Mouse (Mus musculus) mesoderm, embryonic 11.5 days (tissue): ENCODE measurements around the gene Qpctl.
"Not testable (repeated sequence)": the region's sequence is repeated elsewhere in the genome, so short reads cannot be mapped to it uniquely, and the experiment has no call there.

Experiments
- DNase-seq: peaks from one replicate; pipeline ENCODE4 v3.0.0-alpha.2; 2012; ENCODE audit warnings: low read depth, low spot score

Qpctl gene

DNA sequence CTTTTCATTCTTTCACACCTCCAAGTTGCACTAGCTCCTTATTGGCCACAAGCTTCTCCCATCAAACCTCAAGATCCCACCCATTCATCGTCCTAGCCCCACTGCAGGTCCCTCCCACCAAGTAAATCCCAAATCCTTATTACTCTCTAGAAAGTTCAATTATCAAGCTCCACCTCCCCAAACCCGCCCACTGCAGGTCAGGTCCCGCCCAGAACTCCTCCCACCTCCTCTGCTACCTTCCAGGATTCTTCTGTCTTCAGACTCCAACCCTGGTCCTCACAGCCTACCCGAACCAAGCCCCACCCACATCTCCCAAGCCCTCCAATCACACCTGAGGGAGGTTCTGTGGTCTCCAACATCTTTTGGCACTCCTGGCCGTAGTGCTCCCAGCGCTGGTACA, 15.1 kb upstream of the Qpctl start:
- DNase-seq: no peak

DNA sequence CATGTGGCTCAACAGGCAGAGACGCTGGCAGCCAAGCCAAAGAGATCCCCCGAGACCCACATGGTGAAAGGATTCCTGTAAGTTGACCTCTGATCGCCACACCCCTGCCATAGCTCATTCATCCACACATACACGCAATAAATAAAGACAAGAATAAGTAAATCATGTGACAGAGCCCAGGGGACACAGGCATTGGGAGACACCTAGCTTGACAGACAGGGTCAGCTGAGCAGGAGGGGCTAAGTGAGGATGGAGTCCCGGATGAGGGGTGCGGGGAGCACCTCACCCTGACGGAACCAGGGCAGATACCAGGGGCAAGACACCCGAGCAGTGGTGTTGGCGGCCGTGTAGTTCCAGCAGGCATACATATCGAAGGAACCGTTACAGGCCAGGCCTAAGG, 14.7 kb upstream of the Qpctl start:
- no peak for DNase-seq

DNA sequence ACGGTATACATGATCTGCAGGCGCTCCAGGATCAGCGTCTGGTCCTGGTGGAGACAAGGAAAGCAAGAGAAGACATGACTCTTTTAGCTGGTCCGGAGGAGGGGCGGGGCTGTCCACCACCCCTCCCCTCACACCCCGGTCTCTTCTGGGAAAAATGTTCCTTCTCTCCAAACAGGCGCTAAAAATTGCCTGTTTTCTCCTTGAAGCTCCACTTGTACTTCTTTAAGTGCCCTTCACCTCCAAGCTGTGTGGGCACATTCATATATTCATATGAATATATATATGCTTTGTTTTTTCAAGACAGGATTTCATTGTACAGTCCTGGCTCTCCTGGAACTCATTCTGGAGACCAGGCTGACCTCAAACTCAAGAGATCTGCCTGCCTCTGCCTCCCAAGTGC, 13.8 kb upstream of the Qpctl start:
- DNase-seq: no peak

DNA sequence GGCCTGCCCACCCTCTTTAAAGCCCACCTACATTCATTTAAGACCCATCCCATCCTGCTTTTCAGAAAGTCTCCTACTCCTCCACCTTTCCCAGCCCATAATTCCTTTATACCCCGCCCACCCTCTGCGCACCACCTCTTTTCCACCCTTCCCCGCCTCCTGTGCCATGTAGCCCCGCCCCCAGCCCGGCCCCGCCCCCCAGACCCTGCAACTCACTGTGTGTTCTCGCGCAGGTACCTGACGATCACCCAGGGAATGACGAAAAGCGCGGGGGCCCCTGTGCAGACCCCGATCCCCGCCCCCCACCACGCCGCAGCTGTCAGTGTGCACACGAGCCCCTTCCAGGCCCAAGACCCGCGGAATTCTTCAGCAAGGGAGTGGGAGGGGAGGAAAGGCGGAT, 11.0 kb upstream of the Qpctl start:
- DNase-seq: no peak

DNA sequence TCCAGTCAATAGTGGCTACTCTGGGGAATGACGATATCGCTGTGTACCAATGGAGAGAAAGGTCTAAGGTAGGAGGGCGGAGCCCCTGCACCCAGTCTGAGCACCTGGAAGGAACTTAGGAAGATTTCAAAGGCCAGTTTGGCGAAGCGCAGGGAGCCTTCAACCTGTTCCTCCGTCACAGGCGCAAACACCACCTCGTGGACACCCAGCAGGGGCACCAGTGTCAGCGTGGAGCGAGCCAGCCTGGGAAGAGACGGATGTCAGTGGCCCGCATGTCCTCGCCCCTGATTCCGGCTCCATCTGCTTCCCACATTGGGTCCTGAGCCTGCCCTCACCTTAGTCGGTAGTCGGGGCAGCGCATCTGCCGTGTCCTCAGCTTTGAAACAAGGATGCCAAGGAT, 10.3 kb upstream of the Qpctl start:
- no peak for DNase-seq

DNA sequence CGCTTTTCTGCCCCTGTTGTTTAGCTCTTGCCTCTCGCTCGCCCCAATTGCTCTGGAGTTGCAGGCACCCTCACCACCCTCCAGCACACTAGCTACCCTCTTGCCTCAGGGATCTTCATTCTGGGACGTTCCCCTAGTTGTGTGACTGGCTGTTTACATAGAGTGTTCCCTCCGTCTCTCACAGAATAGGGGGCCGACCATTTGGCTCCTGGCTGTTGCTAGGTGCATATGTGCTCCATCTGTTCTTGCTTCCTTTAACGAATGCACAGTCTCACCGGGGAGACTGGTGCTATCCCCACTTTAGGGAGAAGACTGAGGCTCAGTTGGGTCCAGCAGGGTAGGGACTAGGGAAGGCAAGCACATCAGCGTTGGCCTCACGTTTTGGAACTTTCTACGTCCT, 9.5 kb upstream of the Qpctl start:
- DNase-seq: no peak

DNA sequence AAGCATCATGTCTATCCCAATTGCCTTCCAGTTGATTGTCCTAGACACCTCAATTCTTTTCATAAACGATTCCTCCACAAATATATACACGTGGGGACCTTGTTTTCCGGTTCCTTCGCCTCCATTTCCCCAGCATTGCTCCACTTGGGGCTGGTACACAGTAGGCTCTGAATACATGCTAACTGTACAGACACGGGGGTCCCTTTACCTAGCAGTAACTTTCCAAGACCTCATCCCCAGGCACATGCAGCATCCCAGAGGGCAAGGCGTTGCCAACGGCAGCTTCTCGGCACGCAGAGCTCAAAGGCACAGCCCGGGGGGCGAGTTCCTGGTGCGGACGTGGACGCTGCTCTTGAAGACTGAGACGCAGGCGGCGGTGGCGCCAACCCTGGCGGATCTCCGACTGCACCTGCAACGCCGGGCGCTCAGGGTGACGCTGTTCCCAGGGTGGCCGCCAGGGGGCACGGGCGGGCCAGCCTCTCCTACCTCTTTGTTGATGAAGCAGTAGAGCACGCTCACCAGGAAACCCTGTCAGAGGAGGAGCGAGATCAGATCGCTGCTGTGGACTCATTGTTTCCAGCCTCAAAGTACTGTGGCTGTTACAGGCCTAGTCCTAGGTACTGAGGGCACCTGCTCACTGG, 8.2 kb upstream of the Qpctl start:
- DNase-seq: peak; percentile 86

DNA sequence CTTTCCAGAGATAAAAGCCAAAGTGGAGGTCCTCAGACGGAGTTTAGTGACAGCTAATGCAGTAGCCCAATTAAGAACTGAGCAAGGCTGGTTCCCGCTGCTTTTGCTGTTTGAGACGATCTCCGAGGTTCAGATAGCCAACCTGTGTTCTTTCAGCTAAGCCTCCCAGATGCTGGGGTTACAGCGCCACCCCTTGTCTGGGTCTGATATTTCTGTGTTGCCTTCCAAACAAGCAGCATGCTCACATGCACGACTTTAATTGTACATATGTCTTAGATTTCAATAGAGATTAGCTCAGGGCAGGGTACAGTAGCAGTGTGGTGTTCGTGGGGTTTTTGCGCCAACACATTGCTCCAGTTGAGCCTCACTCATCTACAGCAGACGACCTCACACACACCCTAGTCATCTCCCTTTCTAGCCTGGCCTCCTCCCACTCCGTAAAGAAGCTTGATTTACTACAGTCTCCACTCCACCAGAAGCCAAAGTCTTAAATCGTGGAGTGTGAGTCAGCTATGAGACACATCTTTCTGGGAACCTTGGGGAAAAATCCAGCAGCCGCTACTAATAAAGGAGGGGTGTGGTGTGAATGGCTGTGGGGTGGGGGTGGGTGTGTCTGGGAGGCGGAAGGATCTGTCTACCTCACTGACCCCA, 6.9 kb upstream of the Qpctl start:
- no peak for DNase-seq

DNA sequence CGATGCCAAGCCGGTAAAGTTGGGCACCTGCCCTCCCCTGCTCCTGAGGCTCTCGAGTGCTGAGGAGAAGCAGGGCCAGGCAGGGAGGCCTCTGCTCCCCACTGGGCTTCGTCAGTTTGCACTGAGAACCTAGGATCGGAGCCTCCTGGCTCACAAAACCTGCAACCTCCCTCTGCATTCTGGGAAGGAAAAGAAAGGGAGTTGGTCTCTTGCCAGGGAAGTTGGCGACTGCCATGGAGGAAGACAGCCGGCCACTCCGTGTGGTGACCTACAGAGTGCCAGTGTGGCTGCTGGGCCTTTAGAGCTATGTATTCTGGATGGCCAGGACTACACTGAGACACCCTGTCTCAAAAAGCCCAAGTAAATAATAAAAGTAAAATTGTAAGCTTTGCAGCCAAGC, 5.7 kb upstream of the Qpctl start:
- DNase-seq: no peak

DNA sequence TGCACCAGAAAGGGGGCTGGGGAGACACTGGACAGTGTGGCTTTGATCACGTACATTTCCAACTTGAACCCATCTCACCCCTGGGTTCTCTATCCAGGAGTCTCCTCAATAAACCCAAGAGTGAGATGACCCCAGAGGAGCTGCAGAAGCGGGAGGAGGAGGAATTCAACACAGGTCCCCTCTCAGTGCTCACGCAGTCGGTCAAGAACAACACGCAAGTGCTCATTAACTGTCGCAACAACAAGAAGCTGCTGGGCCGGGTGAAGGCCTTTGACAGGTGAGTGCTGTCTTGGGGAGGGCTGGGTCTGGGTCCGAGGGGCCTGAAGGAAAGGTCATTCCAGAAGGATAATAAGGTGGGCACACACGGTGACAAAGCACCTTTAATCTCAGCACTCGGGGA, 2.0 kb upstream of the Qpctl start:
- DNase-seq: not testable (repeated sequence)

DNA sequence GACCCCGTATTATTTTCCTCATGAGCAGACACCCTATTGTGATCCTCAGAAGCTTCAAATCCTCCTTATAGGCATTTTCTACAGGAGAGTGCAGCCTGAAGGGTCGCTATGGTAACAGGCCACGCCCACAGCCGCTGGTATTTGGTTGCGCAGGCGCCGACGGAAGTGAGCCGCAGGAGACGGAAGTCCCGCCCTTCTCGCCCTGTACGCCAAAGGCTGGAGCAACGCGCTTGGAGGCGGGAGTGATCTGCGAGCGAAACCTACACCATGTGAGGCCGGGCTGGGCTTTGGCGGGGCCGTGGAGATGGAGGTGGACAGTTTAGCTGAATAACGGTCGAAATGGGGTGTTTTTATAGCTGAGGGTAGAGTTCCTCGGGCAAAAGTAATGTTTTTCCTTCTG, 535 bp upstream of the Qpctl start, which contains the start of gene Snrpd2:
Snrpd2 (plus strand) TSS at position 97 of the 400 bp plus-strand sequence.
- DNase-seq: peak; percentile 97

DNA sequence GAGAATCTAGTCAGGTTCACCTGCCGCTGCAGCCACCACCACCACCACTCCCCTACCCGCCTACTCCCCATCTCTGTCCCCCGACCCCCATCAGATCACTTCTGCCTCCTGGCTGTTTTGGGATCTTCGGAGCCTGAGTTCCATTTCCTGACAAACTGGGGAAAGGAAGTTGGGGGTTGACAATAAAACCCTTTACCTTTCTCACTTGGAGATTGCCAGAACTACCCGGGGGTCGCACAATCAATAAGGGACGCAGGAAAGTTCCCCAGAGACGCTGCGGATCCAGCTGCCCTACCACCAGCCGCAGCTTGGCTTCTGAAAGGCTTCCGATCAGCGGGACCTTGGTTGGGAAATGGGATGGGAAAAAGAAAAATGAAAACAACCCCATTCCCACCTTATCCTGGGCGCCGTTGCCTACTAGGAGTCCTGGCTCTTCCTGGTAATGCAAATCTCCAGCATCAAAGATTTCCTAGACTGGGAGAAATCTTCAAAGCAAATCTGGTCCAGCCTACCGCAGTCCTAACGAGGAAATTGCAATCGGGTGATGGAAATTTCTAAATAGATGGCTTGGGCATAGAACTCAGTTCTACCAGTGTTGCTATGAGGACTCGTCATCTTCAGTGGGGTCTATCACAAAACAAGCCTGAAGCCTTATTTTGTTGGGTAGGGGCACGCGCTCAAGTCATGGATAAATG, 764 bp downstream of the Qpctl start:
- DNase-seq: no peak

DNA sequence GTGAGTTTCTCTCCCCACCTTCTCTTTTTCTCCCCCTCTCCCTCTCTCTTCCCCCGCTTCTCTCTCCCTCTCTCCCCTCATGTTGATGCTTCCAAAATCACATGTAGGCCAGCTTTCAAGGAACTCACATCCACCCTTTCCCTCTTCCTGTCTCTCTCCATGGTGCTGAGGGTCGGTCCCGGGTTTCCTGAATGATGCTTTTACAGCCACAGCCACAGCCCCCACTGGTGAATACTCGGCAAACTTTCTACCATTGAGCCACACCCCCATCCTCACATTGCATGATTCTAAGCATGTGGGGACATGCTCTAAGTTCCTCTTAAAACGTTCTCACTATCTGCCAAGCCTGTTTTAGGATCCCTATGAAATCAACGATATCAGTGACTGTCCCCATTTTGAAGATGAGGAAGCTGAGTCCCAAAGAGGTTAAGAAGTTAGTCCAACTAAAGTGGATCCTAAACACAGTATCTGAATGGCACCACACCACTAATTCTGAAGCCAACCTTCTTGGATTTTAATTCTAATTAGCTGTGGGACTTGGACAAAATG, 1.5 kb downstream of the Qpctl start:
- no peak for DNase-seq

DNA sequence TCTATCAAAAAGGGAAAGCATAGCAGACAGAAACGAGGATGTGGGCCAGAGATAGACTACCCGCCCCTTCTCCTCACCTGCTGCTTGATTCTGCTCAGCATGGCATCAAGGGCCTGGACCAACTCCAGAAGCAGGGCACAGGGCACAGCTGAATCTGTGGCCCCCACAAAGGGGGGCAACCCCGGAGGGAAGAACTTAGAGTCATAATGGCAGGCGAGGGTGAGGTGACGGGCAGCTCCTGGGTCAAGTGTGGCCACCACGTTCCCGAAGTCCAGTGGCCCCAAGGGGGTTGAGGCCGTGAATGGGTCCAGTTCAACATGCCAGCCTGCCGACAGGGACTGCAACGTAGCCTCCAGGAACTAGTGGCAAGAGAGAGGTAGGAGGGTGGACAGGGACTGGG, 2.3 kb downstream of the Qpctl start:
- no peak for DNase-seq

DNA sequence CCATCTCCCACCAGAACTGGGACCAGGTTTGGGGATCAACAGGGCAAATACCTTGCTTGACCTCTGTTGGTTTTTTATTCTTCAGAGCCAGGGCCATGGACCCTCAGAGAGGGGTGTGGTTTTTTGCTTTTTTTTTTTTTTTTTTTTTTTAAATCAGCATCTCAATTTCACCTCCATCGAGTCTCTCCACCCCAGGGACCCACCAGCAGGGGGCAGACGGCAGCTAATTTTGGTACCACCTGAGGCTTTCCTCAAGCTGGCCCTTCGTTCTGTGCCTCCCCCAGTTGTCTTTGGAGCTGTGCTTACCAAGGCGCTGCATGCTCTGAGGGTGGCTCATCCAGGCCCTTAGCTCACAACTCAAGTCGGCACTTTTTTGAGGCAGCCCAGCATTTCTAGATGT, 11.7 kb downstream of the Qpctl start:
- DNase-seq: peak; percentile 43

DNA sequence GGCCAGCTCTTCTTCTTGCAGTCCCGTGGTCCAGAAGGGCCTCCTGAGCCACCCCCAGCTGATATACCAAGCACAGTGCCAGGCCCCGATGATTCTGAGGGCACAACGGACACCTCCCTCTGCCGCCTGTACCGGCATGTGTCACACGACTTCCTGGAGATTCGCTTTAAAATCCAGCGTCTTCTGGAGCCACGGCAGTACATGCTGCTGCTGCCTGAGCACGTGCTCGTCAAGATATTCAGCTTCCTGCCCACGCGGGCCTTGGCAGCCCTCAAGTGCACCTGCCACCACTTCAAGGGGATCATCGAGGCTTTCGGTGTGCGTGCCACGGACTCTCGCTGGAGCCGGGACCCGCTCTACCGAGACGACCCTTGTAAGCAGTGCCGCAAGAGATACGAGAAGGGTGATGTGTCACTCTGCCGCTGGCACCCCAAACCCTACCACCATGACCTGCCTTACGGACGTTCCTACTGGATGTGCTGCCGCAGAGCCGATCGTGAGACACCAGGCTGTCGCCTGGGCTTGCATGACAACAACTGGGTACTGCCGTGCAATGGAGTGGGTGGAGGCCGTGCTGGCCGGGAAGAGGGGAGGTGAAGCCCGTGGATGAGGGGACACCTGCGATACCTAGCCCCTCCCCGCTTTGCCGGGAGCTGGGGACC, 12.3 kb downstream of the Qpctl start:
- no peak for DNase-seq

DNA sequence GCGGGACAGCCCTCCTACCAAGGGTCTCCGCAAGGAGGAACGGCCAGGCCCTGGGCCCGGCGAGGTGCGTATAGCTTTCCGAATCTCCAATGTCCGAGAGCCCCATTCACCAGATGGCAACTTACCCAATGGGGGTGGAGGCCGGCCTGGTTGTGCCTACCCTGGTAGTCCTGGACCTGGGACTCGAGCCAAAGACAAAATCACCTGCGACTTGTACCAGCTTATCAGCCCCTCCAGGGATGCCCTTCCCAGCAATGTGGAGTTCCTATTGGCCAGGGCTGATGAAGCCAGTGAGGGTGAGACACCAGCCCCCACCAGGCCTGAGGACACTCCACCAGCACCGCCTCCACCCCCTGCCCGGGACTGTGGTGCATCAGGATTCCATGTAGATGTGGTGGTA, 12.9 kb downstream of the Qpctl start:
- no peak for DNase-seq

DNA sequence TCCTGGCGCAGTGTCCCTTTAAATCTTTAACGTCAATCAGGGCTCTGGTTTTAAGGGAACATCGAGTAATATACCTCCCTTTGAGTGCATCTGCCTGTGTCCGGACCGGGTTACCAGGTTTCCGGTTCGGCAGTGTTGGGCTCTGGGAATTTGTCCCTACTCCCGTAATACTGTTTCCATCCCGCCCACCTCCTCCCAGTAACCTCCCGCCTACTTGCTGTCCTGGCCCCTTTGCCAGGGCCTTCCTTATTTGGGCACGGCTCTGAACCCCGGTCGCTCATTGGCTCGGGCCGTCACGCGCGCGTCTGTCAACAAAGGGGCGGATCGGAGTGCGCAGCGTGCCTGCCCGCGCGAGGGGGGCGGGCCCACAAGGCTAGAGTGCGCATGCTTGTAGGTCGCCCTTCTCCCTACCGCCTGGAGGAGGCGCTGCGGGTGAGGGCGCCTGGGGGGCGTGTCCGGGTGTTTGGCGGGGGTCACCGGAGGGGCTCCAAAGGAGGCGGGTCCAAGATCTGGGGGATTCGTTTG, 17.7 kb downstream of the Qpctl start:
- DNase-seq: peak; percentile 97

DNA sequence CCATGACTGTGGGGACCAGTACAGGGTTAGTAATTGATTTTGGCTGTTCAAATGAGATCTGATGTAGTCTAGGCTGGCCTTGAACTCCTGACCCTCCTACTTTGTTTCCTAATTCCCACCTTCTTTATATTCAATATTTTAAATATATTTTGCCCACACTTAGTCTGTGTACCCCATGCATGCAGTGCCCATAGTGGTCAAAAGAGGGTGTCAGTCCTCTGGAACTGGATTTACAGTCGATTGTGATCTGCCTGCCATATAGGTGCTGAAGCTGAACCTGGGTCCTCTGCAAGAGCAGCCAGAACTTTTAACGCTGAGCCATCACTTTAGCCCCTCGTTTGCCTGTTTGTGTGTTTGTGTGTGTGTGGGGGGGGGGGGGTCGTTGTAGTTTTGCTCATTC, 18.4 kb downstream of the Qpctl start:
- DNase-seq: no peak

DNA sequence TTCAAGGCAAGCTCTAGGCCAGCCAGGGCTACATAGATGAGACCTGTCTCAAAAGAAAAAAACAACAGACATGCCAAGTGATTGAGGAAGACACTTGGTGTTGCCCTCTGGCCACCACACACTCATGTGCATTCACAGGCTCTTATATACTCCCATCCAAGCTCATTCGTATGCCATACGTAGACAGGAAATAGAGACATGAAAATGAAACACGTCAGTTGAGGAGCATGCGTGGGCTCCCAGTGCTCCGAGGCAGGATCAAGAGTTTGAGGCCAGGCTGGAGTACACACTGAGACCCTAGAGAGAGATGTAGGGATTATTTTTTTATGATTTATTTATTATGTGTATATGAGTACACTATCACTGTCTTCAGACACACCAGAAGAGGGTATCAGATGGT, 19.7 kb downstream of the Qpctl start:
- no peak for DNase-seq

DNA sequence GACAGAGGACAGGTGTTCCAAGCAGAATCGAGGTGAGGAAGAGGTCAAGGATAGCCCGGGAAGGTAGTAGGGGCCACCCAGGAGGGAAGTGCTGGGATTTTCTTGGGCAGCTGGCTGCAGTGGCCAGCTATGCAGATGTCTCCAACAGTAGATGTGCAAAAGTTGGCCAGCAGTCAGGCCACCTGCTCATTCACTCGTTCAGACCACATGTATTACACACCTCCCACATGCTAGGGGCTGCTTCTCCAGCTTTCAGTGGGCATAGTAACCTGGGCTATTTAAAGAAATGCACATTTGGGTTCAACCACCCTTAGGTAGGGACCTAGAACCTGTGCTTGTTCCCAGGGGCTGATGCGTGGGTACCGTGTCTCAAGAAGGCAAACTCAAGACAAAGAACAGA, 21.3 kb downstream of the Qpctl start:
- no peak for DNase-seq

DNA sequence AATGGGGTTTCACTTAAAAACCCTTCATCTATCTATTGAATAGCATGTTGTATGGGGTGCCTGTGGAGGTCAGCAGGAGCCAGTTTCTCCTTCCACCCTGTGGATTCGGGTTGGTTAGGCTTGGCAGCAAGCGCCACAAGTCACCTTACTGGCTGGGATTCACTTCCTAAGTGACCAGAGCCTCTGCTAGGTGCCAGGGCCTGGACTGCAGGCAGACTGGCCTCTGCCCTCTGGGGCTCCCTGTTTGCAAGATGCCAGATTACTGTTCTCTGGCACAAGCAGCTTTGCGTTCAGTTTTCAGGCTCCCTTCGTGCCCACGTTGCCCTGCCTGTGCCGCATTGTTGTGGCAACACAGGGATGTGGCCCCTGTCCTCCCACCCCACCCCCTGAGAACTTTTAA, 24.4 kb downstream of the Qpctl start:
- no peak for DNase-seq
